Mouse (Mus musculus): ENCODE results near the gene Nup153. TPM values are rescaled to one million over a fixed set of nuclear protein-coding genes. Genes with fewer than 3 reads are reported as not detected.
A peak's percentile ranks its signal among the peaks of the same experiment; 100 is the strongest.

The Nup153 gene
- polyA plus RNA-seq, 1 experiment from 2014 or later, result 31.0 TPM

GRCm38 (mm10) chr13:46683370-46683769, 44.4 kb downstream of the Nup153 start:
- 87% methylated on average over 1 of the region's 1 CpGs for WGBS
- H3K36me3 ChIP-seq, result peaks cover 82% of the 10 kb centered on the region
- H3K27me3 ChIP-seq (ENCODE audit: insufficient read depth, poor library complexity, severe bottlenecking), result no peaks in the 10 kb centered on the region
- H3K27ac ChIP-seq, result no peak overlapping the region
- DNase-seq (ENCODE audit: low spot score), result no peak
- H3K4me1 ChIP-seq, result no peaks in the 10 kb centered on the region
- no peaks in the 10 kb centered on the region for H3K9me3 ChIP-seq
- no peak overlapping the region for H3K4me3 ChIP-seq

GRCm38 (mm10) chr13:46682921-46683320, 44.8 kb downstream of the Nup153 start:
- WGBS, result 86% methylated on average over 2 of the region's 2 CpGs
- H3K27ac ChIP-seq, result no peak overlapping the region
- H3K9me3 ChIP-seq, result no peaks in the 10 kb centered on the region
- no peak overlapping the region for H3K4me3 ChIP-seq
- DNase-seq (ENCODE audit: low spot score), result no peak
- H3K27me3 ChIP-seq (ENCODE audit: insufficient read depth, poor library complexity, severe bottlenecking), result no peaks in the 10 kb centered on the region
- no peaks in the 10 kb centered on the region for H3K4me1 ChIP-seq
- H3K36me3 ChIP-seq, result peaks cover 83% of the 10 kb centered on the region

DNA sequence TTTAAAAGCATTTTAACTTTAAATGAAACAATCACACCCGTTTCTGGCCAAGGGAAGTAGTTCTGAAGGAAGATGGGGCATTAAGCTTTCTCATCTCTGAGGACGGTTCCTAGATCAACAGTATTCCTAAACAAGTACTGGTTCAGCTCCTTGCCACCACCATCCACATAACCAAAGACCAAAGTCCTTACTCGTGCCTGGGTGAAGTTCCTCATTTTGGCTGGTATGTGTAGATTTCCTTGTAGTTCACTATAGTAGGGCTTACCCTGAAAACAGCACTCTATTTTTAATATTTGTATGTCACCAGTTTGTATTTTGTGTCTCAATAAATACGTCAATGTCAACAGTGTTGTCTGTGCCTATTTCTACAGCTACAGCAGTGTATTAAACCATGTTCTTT, 50.0 kb downstream of the Nup153 start:
- Histone ChIP-seq H3K9me3 (no peaks in the 10 kb centered on the region), H3K4me1 (no peaks in the 10 kb centered on the region), H3K36me3 (peaks cover 77% of the 10 kb centered on the region), H3K27me3 (ENCODE audit: insufficient read depth, poor library complexity, severe bottlenecking) (no peaks in the 10 kb centered on the region), H3K4me3 (no peak overlapping the region), H3K27ac (no peak overlapping the region)
- no peak for DNase-seq (ENCODE audit: low spot score)
- 86% methylated on average over 4 of the region's 4 CpGs for WGBS

- no peak for DNase-seq (ENCODE audit: low spot score)
- WGBS, result 82% methylated on average over 2 of the region's 2 CpGs
- H3K9me3 ChIP-seq, result no peaks in the 10 kb centered on the region
- H3K27ac ChIP-seq, result no peak overlapping the region
- no peak overlapping the region for H3K4me3 ChIP-seq
- H3K4me1 ChIP-seq, result peaks cover 7% of the 10 kb centered on the region
- no peaks in the 10 kb centered on the region for H3K27me3 ChIP-seq (ENCODE audit: insufficient read depth, poor library complexity, severe bottlenecking)
- peaks cover 70% of the 10 kb centered on the region for H3K36me3 ChIP-seq
Observed at GRCm38 (mm10) chr13:46674601-46675000, 53.1 kb downstream of the Nup153 start.

DNA sequence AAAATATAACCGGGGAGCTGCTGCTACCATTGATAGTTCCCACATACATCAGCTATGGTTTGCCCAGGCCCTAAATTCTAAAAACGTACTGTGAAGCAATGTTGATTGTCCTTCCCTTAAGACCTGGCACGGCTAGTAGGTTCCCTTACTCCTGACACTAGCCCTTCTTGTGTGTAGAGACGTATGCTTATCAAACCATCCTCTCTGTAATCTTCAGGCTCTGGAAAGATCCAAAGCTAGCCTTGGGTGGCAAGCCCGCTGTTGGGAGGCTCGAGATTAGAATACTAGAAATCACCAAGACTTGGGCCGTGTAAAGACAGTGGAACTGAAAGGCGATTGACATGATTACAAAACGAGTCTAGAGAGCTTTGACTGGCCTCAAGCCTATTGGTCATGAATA, 57.2 kb downstream of the Nup153 start:
- 44% methylated on average over 9 of the region's 9 CpGs for WGBS
- H3K4me1 ChIP-seq, result peaks cover 7% of the 10 kb centered on the region
- peak overlapping the region; percentile 95; the same call in 1 of the 2 replicates for H3K27ac ChIP-seq
- H3K36me3 ChIP-seq, result peaks cover 41% of the 10 kb centered on the region
- DNase-seq (ENCODE audit: low spot score), result no peak
- no peaks in the 10 kb centered on the region for H3K27me3 ChIP-seq (ENCODE audit: insufficient read depth, poor library complexity, severe bottlenecking)
- H3K9me3 ChIP-seq, result no peaks in the 10 kb centered on the region
- peak overlapping the region; percentile 94 for H3K4me3 ChIP-seq

DNA sequence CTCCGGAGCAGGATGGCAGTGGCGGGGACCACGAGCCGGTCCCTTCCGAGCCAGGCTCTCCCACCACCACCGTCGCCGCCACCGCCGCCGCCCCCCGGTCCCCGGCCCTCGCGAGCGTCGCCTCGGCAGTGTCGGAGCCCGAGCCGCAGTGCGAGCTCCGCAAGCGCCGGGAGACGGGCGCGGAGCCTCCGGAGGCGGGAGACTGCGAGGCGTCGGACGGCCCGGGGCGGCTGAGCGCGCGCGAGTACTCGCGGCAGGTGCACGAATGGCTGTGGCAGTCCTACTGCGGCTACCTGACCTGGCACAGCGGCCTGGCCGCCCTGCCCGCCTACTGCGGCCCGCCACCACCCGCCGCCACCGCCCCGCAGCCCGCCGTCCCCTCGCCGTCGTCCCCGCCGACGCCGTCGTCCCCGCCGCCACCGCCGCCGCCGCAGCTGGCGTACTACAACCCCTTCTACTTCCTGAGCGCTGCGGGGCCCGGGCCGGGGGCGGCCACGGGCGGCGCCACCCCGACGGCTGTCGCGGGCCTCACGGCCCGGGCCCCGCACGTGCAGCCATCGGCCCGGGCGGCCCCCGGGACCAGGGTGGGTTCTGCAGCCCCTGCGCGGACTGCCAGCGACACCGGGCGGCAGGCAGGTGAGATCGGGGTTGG, 58.0 kb downstream of the Nup153 start:
- WGBS, result 1% methylated on average over 70 of the region's 96 CpGs
- Histone ChIP-seq H3K9me3 (no peaks in the 10 kb centered on the region), H3K4me3 (peak overlapping the region; percentile 94), H3K36me3 (peaks cover 33% of the 10 kb centered on the region), H3K4me1 (peaks cover 7% of the 10 kb centered on the region), H3K27me3 (ENCODE audit: insufficient read depth, poor library complexity, severe bottlenecking) (no peaks in the 10 kb centered on the region), H3K27ac (peak overlapping the region; percentile 95)
- DNase-seq (ENCODE audit: low spot score), result no peak

DNA sequence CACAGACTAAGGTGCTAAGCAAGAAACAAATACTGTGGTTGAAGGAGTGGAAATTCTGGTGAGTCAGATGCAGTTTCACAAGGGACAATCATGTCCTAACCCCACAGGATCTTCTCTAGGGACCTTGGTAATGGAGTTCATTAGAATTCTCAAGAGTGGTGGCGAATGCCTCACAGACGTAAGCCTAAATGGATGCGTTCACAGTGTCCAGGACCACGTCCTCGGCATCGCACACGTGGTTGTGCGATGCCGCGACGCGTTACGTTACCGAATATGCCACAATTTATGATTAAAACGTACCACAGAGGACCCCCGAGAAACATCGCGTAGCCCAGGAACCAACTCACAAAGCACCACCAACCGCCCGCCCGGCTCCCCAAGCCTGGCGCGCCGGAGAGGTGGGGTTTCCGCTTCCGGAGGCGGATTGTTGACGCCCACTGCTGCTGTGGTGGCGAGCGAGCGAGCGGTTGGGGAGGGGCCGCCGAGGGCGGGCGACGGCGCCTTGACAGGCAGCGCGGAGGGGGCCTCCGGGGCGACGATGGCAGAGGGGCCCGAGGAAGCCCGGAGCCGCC, 58.6 kb downstream of the Nup153 start, which contains the start of gene Fam8a1:
Gene Fam8a1, plus strand, starts transcription at position 475 of the 572 bp plus-strand sequence.
- Histone ChIP-seq H3K27ac (peak within 1 kb of the TSS; percentile 95), H3K27me3 (ENCODE audit: insufficient read depth, poor library complexity, severe bottlenecking) (no peaks in the 10 kb centered on the region), H3K4me1 (peaks cover 7% of the 10 kb centered on the region), H3K36me3 (peaks cover 27% of the 10 kb centered on the region), H3K9me3 (no peaks in the 10 kb centered on the region), H3K4me3 (peak within 1 kb of the TSS; percentile 94)
- peak; percentile 95 for DNase-seq (ENCODE audit: low spot score)
- 2% methylated on average over 43 of the region's 46 CpGs for WGBS

- Histone ChIP-seq H3K27me3 (ENCODE audit: insufficient read depth, poor library complexity, severe bottlenecking) (no peaks in the 10 kb centered on the region), H3K27ac (no peak overlapping the region; the same call in 1 of the 2 replicates), H3K4me3 (no peak overlapping the region), H3K36me3 (no peaks in the 10 kb centered on the region), H3K9me3 (no peaks in the 10 kb centered on the region), H3K4me1 (peaks cover 5% of the 10 kb centered on the region; the same call in 1 of the 2 replicates)
- 38% methylated on average over 4 of the region's 4 CpGs for WGBS
- no peak for DNase-seq (ENCODE audit: low spot score)
Observed at GRCm38 (mm10) chr13:46663461-46663964, 64.2 kb downstream of the Nup153 start.

- no peaks in the 10 kb centered on the region for H3K36me3 ChIP-seq
- H3K27ac ChIP-seq, result no peak overlapping the region
- peaks cover 5% of the 10 kb centered on the region; the same call in 1 of the 2 replicates for H3K4me1 ChIP-seq
- WGBS, result 87% methylated on average over 5 of the region's 5 CpGs
- no peaks in the 10 kb centered on the region for H3K27me3 ChIP-seq (ENCODE audit: insufficient read depth, poor library complexity, severe bottlenecking)
- H3K4me3 ChIP-seq, result no peak overlapping the region
- H3K9me3 ChIP-seq, result no peaks in the 10 kb centered on the region
- no peak for DNase-seq (ENCODE audit: low spot score)
Observed at GRCm38 (mm10) chr13:46659211-46659610, 68.5 kb downstream of the Nup153 start.

GRCm38 (mm10) chr13:46654566-46654965, 73.2 kb downstream of the Nup153 start:
- Histone ChIP-seq H3K4me3 (no peak overlapping the region), H3K4me1 (0 out of 2 replicates have a peak, but pooled peaks cover 2% of the 10 kb centered on the region), H3K36me3 (peaks cover 13% of the 10 kb centered on the region; the same call in 1 of the 2 replicates), H3K27me3 (ENCODE audit: insufficient read depth, poor library complexity, severe bottlenecking) (no peaks in the 10 kb centered on the region), H3K9me3 (no peaks in the 10 kb centered on the region), H3K27ac (no peak overlapping the region)
- 85% methylated on average over 5 of the region's 5 CpGs for WGBS
- DNase-seq (ENCODE audit: low spot score), result no peak

DNA sequence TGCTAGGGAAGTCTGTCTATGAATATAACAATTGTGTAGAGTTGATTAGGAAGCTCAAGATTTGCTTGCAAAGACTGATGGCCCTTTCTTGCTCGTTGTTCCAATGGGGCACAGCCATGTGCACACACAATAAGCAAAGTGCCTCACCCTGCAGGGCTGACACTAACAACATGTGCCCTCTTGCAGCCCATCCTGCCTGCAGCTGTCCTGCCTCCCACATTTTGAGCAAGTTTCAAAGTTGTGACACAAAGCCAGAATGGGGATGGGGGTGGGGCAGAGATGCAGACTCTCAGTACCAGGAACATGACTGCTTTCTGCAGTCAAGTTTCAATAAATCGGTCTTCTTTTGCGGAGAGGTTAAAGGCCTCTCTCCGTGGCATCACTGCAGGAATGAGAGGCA, 74.1 kb downstream of the Nup153 start:
- Histone ChIP-seq H3K36me3 (peaks cover 20% of the 10 kb centered on the region; the same call in 1 of the 2 replicates), H3K4me1 (0 out of 2 replicates have a peak, but pooled peaks cover 2% of the 10 kb centered on the region), H3K9me3 (no peaks in the 10 kb centered on the region), H3K27ac (no peak overlapping the region), H3K27me3 (ENCODE audit: insufficient read depth, poor library complexity, severe bottlenecking) (no peaks in the 10 kb centered on the region), H3K4me3 (no peak overlapping the region)
- DNase-seq (ENCODE audit: low spot score), result no peak
- 87% methylated on average over 4 of the region's 4 CpGs for WGBS

GRCm38 (mm10) chr13:46652671-46653070, 75.1 kb downstream of the Nup153 start:
- WGBS, result 92% methylated on average over 7 of the region's 7 CpGs
- Histone ChIP-seq H3K4me3 (no peak overlapping the region), H3K36me3 (peaks cover 28% of the 10 kb centered on the region), H3K9me3 (no peaks in the 10 kb centered on the region), H3K4me1 (0 out of 2 replicates have a peak, but pooled peaks cover 2% of the 10 kb centered on the region), H3K27ac (no peak overlapping the region), H3K27me3 (ENCODE audit: insufficient read depth, poor library complexity, severe bottlenecking) (no peaks in the 10 kb centered on the region)
- no peak for DNase-seq (ENCODE audit: low spot score)

- no peaks in the 10 kb centered on the region for H3K9me3 ChIP-seq
- WGBS, result 83% methylated on average over 7 of the region's 7 CpGs
- peaks cover 35% of the 10 kb centered on the region for H3K36me3 ChIP-seq
- no peak overlapping the region for H3K27ac ChIP-seq
- 0 out of 2 replicates have a peak, but pooled peaks cover 2% of the 10 kb centered on the region for H3K4me1 ChIP-seq
- DNase-seq (ENCODE audit: low spot score), result no peak
- H3K4me3 ChIP-seq, result no peak overlapping the region
- H3K27me3 ChIP-seq (ENCODE audit: insufficient read depth, poor library complexity, severe bottlenecking), result no peaks in the 10 kb centered on the region
Observed at GRCm38 (mm10) chr13:46651853-46652252, 75.9 kb downstream of the Nup153 start.
